Mouse (Mus musculus) myocyte (in vitro differentiated cells): ENCODE data around the gene Hsf2bp. TPM values are rescaled to one million over a fixed set of nuclear protein-coding genes. Genes with fewer than 3 reads are reported as not detected.

Experiments used
- H3K27me3 ChIP-seq: one replicate; pipeline ENCODE4 v1.6.1; 2011; ENCODE audit not compliant: control insufficient read depth, insufficient read depth, insufficient read length
- H3K36me3 ChIP-seq: one replicate; pipeline ENCODE4 v1.6.1; 2011; ENCODE audit not compliant: control insufficient read depth, insufficient read depth
- H3K4me2 ChIP-seq: one replicate; pipeline ENCODE4 v1.6.1; 2011; ENCODE audit warnings: low read depth, control low read depth
- H3K4me3 ChIP-seq: one replicate; pipeline ENCODE4 v1.5.1; 2011; ENCODE audit warnings: mild to moderate bottlenecking, control low read depth, moderate library complexity
- H3K79me2 ChIP-seq: one replicate; pipeline ENCODE4 v1.6.1; 2011; ENCODE audit not compliant: control insufficient read depth, insufficient read depth
- H3ac ChIP-seq: one replicate; pipeline ENCODE4 v1.6.1; 2011; ENCODE audit not compliant: control insufficient read depth, insufficient read length
- CEBPB ChIP-seq: IDR thresholded peaks from 2 replicates; pipeline ENCODE4 v1.6.1; 2011; ENCODE audit warnings: mild to moderate bottlenecking, moderate library complexity; ENCODE audit not compliant: poor library complexity, insufficient read depth, severe bottlenecking
- E2F4 ChIP-seq: IDR thresholded peaks from one replicate; pipeline ENCODE4 v1.6.1; 2011; ENCODE audit warnings: mild to moderate bottlenecking, control low read depth, moderate library complexity; ENCODE audit not compliant: insufficient read depth
- MAX ChIP-seq: IDR thresholded peaks from one replicate; pipeline ENCODE4 v1.6.1; 2011; ENCODE audit warnings: low read depth, mild to moderate bottlenecking, control low read depth
- MYOD1 ChIP-seq, 3 experiments: IDR thresholded peaks; one replicate each; pipeline ENCODE4 v1.6.1; 2011; ENCODE audit warnings: control low read depth in 2 of 3, low read depth in 2 of 3, mild to moderate bottlenecking in 2 of 3, moderate library complexity in 1 of 3; ENCODE audit not compliant: insufficient read length in 2 of 3, control insufficient read depth in 1 of 3
- MYOG ChIP-seq, 3 experiments: IDR thresholded peaks; one replicate each; pipeline ENCODE4 v1.6.1; 2011; ENCODE audit warnings: control low read depth in 2 of 3, low read depth in 2 of 3, mild to moderate bottlenecking in 2 of 3; ENCODE audit not compliant: insufficient read length in 2 of 3, control insufficient read depth in 1 of 3, insufficient read depth in 1 of 3
- POLR2A ChIP-seq: IDR thresholded peaks from one replicate; pipeline ENCODE4 v1.6.1; 2011; ENCODE audit warnings: low read depth, mild to moderate bottlenecking, control low read depth, moderate library complexity; ENCODE audit not compliant: insufficient read length
- POLR2AphosphoS2 ChIP-seq: IDR thresholded peaks from one replicate; pipeline ENCODE4 v1.6.1; 2011; ENCODE audit warnings: low read depth, control low read depth; ENCODE audit not compliant: insufficient read length
- REST ChIP-seq: IDR thresholded peaks from one replicate; pipeline ENCODE4 v1.6.1; 2011; ENCODE audit warnings: mild to moderate bottlenecking, control low read depth, moderate library complexity; ENCODE audit not compliant: insufficient read depth, insufficient read length
- SRF ChIP-seq: IDR thresholded peaks from one replicate; pipeline ENCODE4 v1.6.1; 2011; ENCODE audit warnings: low read depth; ENCODE audit not compliant: control insufficient read depth, insufficient read length
- TCF12 ChIP-seq: IDR thresholded peaks from one replicate; pipeline ENCODE4 v1.6.1; 2011; ENCODE audit warnings: mild to moderate bottlenecking, control low read depth; ENCODE audit not compliant: poor library complexity, insufficient read depth, severe bottlenecking
- TCF3 ChIP-seq: IDR thresholded peaks from one replicate; pipeline ENCODE4 v1.6.1; 2011; ENCODE audit warnings: low read depth, control low read depth; ENCODE audit not compliant: insufficient read length
- USF1 ChIP-seq: IDR thresholded peaks from one replicate; pipeline ENCODE4 v1.6.1; 2011; ENCODE audit warnings: low read depth, mild to moderate bottlenecking, control low read depth, moderate library complexity
- polyA plus RNA-seq: library from polyadenylated mRNA; unstranded; fragments of >200 nt; fragmentation: generic; extraction: Trizol; gene quantifications from one replicate; pipeline ENCODE4 v1.2.1, GENCODE M21; 2012; ENCODE audit warnings: missing spikeins

Gene Hsf2bp
- polyA plus RNA-seq, 1 experiment: 4.9 TPM

DNA sequence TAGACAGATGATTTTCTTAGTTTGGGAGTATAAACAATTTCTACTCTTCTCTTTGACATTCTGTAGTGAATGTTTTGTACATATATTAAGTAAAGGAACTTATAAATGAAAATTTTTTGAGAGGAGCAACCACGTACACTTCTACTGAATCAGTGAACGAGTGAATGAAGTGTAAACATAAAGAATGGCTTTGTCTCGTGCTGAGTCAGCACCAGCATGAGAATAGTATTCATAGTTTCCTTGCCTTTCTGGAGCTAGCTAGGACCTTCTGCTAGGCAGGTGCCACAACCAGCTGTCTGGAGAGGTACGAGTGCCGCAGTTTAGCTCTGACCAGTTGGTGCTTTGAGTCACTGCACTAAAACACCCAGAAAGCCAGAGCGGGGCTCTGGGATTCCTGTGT, 14.5 kb upstream of the Hsf2bp start:
- Histone ChIP-seq H3K36me3 (peaks cover 22% of the 10 kb centered on the region), H3K4me2 (no peak overlapping the region), H3K79me2 (peaks cover 1% of the 10 kb centered on the region), H3K27me3 (no peaks in the 10 kb centered on the region), H3ac (no peak overlapping the region), H3K4me3 (no peak overlapping the region)
- no peak for TF ChIP-seq POLR2A
- TF ChIP-seq CEBPB: no peak
- no peak for TF ChIP-seq SRF
- no peak for TF ChIP-seq MYOG (IDR thresholded peaks at IDR 0.05; ENCODE audit: control insufficient read depth in 1 of 3, insufficient read depth in 1 of 3, insufficient read length in 2 of 3, low read depth in 2 of 3)

DNA sequence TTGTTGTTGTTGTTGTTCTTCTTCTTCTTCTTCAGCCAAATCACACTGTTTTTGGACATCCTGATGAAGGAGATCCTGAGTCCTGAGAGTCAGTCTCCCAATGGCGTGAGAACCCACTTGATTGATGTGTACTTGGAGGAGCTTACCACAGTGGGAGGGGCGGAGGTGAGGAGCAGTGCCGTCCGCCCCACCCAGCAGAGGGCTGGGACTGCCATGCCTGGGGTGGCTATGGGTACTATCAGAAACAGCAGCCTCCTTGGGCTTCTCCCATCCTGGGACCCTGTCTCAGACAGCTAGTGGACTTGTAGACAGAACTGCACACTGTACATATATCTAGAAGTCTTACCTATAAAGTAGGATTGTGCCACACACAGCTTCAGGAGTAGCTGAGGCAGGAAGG, 13.8 kb upstream of the Hsf2bp start:
- Histone ChIP-seq H3K4me2 (no peak overlapping the region), H3K36me3 (peaks cover 15% of the 10 kb centered on the region), H3ac (no peak overlapping the region), H3K79me2 (peaks cover 8% of the 10 kb centered on the region), H3K4me3 (no peak overlapping the region), H3K27me3 (no peaks in the 10 kb centered on the region)
- no peak for TF ChIP-seq TCF12
- no peak for TF ChIP-seq SRF
- TF ChIP-seq E2F4: no peak
- TF ChIP-seq MYOG (IDR thresholded peaks at IDR 0.05; ENCODE audit: control insufficient read depth in 1 of 3, insufficient read depth in 1 of 3, insufficient read length in 2 of 3, low read depth in 2 of 3): no peak
- TF ChIP-seq MAX: no peak
- TF ChIP-seq REST: no peak
- no peak for TF ChIP-seq TCF3
- no peak for TF ChIP-seq CEBPB
- no peak for TF ChIP-seq MYOD1 (IDR thresholded peaks at IDR 0.05; ENCODE audit: control insufficient read depth in 1 of 3, insufficient read length in 2 of 3, low read depth in 2 of 3)
- TF ChIP-seq POLR2A: no peak
- TF ChIP-seq USF1: no peak
- TF ChIP-seq POLR2AphosphoS2: no peak

DNA sequence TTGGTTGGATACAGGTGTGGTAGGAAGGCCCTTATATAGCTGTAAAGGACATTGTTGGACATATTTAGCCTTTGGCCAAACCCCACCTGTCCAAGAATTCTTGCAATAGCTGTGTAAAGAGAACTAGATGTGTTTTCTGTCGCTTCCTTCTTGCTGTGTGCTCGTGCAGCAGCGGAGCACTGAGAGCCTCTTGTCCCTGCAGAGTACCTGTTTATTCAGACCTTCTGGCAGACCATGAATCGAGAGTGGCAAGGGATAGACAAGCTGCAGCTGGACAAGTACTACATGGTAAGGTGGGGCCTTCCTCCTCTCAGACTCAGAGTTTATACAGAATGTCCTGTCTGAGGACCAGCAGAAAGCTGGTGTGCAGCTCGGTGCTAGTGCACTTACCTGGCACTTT, 12.2 kb upstream of the Hsf2bp start:
- Histone ChIP-seq H3ac (no peak overlapping the region), H3K27me3 (no peaks in the 10 kb centered on the region), H3K4me3 (no peak overlapping the region), H3K4me2 (no peak overlapping the region), H3K79me2 (peaks cover 24% of the 10 kb centered on the region), H3K36me3 (peaks cover 11% of the 10 kb centered on the region)
- TF ChIP-seq POLR2A (no peak), TCF3 (no peak), E2F4 (no peak), MYOG (IDR thresholded peaks at IDR 0.05; ENCODE audit: control insufficient read depth in 1 of 3, insufficient read depth in 1 of 3, insufficient read length in 2 of 3, low read depth in 2 of 3) (no peak), TCF12 (no peak), MYOD1 (IDR thresholded peaks at IDR 0.05; ENCODE audit: control insufficient read depth in 1 of 3, insufficient read length in 2 of 3, low read depth in 2 of 3) (no peak), SRF (no peak), CEBPB (no peak), MAX (no peak)

DNA sequence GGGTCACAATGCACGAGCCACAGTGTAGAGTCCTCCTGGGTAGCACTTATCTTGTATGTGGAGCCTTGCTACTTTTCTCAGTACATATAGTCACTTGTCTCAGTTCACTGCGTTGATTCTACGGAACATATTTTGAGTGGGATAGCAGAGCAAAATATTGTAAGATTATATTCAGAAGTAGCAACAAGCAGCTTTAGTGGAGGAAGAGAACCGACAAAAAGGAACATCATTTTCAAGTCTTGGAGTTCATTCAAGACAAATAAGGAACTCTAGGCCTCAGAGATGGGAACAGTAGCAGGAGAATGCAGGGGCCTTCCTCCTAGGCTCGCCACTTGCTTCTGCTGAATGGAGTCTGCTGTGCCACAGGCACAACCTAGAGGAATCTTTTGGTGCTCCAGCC, 10.4 kb upstream of the Hsf2bp start:
- TF ChIP-seq MAX (no peak), USF1 (no peak), TCF12 (no peak), REST (no peak), MYOD1 (IDR thresholded peaks at IDR 0.05; ENCODE audit: control insufficient read depth in 1 of 3, insufficient read length in 2 of 3, low read depth in 2 of 3) (no peak)
- Histone ChIP-seq H3K4me2 (no peak overlapping the region), H3ac (no peak overlapping the region), H3K4me3 (no peak overlapping the region), H3K79me2 (peaks cover 42% of the 10 kb centered on the region), H3K36me3 (peaks cover 11% of the 10 kb centered on the region), H3K27me3 (no peaks in the 10 kb centered on the region)

DNA sequence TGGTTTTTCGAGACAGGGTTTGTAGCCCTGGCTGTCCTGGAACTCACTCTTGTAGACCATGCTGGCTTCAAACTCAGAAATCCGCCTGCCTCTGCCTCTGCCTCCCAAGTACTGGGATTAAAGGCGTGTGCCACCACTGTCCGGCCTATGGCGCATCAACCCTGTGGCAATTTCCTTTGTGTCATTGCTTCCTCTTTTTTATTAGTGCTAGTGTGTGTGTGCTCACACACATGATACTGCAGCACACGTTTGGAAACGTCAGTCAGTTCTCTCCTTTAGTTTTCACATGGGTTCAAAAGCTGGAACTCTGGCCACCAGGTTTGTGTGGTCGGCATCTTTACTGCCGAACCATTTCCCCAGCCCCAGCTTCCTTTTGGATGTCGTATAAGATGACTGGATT, 4.1 kb upstream of the Hsf2bp start:
- Histone ChIP-seq H3K4me3 (no peak overlapping the region), H3ac (no peak overlapping the region), H3K27me3 (no peaks in the 10 kb centered on the region), H3K36me3 (no peaks in the 10 kb centered on the region), H3K4me2 (no peak overlapping the region), H3K79me2 (peaks cover 89% of the 10 kb centered on the region)
- TF ChIP-seq MAX: no peak
- no peak for TF ChIP-seq TCF12
- TF ChIP-seq USF1: no peak
- TF ChIP-seq CEBPB: no peak
- no peak for TF ChIP-seq MYOD1 (IDR thresholded peaks at IDR 0.05; ENCODE audit: control insufficient read depth in 1 of 3, insufficient read length in 2 of 3, low read depth in 2 of 3)
- no peak for TF ChIP-seq MYOG (IDR thresholded peaks at IDR 0.05; ENCODE audit: control insufficient read depth in 1 of 3, insufficient read depth in 1 of 3, insufficient read length in 2 of 3, low read depth in 2 of 3)
- TF ChIP-seq TCF3: no peak
- TF ChIP-seq E2F4: no peak
- TF ChIP-seq POLR2AphosphoS2: no peak
- no peak for TF ChIP-seq REST
- no peak for TF ChIP-seq SRF
- no peak for TF ChIP-seq POLR2A
